10 mouse cellular contexts compared by ENCODE assay signal in the genomic region with DNA sequence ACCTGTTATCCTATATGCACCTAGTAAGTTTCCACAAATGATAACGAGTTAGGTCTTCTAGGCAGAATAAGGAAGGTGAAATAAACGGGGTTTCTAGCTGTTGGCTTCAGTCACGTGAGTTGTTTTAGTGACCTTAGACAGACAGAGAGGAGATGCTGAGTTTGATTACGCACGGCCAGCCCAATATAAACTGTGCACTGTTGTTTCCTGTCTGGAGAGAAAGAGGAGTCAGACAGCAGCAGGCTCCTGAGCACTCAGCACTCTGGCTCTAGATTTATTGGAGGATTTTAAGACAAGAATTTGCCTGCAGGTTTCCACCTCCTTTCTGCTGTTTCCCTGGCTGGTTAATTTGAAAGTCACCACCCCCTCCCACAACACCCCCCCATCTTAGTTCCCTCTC.
DNase-seq lines count a peak whose midpoint lies in the region; ATAC-seq and TF ChIP-seq lines count a peak whose summit lies in the region.
"Had no signal": no experiment of that assay in that cellular context is flagged by ENCODE, and none has a peak within 500 bp of the region (broad histone marks: within the 10 kb centered on the region; RNA-seq: fewer than 3 reads in every experiment).

No protein-coding gene starts in this region.

- H3K4me1 ChIP-seq in intestine, embryonic 14.5 days (replicated peaks; ENCODE audit: control insufficient read depth, insufficient read depth, low read length), result peaks cover 11% of the 10 kb centered on the region
- H3K4me1 ChIP-seq in intestine, postnatal 0 days (replicated peaks; ENCODE audit: control insufficient read depth, insufficient read depth, low read length), result no peaks in the 10 kb centered on the region
- H3K4me1 ChIP-seq in embryonic facial prominence, embryonic 12.5 days, result peaks cover 10% of the 10 kb centered on the region; the same call in 1 of the 2 replicates
- H3K4me1 ChIP-seq in limb, embryonic 13.5 days, result peaks cover 19% of the 10 kb centered on the region

- H3K9ac ChIP-seq in intestine, embryonic 14.5 days (ENCODE audit: low read length), result no peak overlapping the region
- H3K9ac ChIP-seq in intestine, postnatal 0 days (ENCODE audit: low read depth, low read length), result no peak overlapping the region
- no peak overlapping the region for H3K9ac ChIP-seq in embryonic facial prominence, embryonic 12.5 days
- no peak overlapping the region for H3K9ac ChIP-seq in limb, embryonic 13.5 days

- H3K27me3 ChIP-seq in intestine, embryonic 14.5 days (replicated peaks; ENCODE audit: control insufficient read depth, insufficient read depth, low read length), result no peaks in the 10 kb centered on the region
- H3K27me3 ChIP-seq in intestine, postnatal 0 days (replicated peaks; ENCODE audit: control insufficient read depth, insufficient read depth, low read length), result no peaks in the 10 kb centered on the region
- H3K27me3 ChIP-seq in embryonic facial prominence, embryonic 12.5 days, result no peaks in the 10 kb centered on the region
- H3K27me3 ChIP-seq in limb, embryonic 13.5 days, result no peaks in the 10 kb centered on the region

- H3K4me3 ChIP-seq in intestine, embryonic 14.5 days (ENCODE audit: low read depth, low read length), result no peak overlapping the region
- no peak overlapping the region for H3K4me3 ChIP-seq in intestine, postnatal 0 days (ENCODE audit: low read depth, low read length)
- no peak overlapping the region for H3K4me3 ChIP-seq in embryonic facial prominence, embryonic 12.5 days
- H3K4me3 ChIP-seq in limb, embryonic 13.5 days, result no peak overlapping the region
- H3K4me3 ChIP-seq: myocyte had no signal

- no peak for TF ChIP-seq CTCF in intestine, postnatal 0 days (IDR thresholded peaks at IDR 0.05; ENCODE audit: low read depth)

- peak overlapping the region; percentile 40 for H3K4me2 ChIP-seq in intestine, embryonic 14.5 days (ENCODE audit: low read length)
- H3K4me2 ChIP-seq in intestine, postnatal 0 days (replicated peaks; ENCODE audit: low read depth), result no peak overlapping the region
- H3K4me2 ChIP-seq in embryonic facial prominence, embryonic 12.5 days (replicated peaks), result peak overlapping the region; percentile 26; the same call in 1 of the 2 replicates
- peak overlapping the region; percentile 40 for H3K4me2 ChIP-seq in limb, embryonic 13.5 days (replicated peaks)
- H3K4me2 ChIP-seq: liver, embryonic 11.5 days had no signal

- no peak for ATAC-seq in intestine, embryonic 14.5 days (replicated peaks; ENCODE audit: low FRiP score, low TSS enrichment, low read depth)
- ATAC-seq in intestine, postnatal 0 days, result no peak
- ATAC-seq in embryonic facial prominence, embryonic 12.5 days (ENCODE audit: insufficient number of reproducible peaks, insufficient read depth, low FRiP score, low TSS enrichment), result no peak
- ATAC-seq in limb, embryonic 13.5 days (ENCODE audit: low FRiP score, low read depth), result no peak
- ATAC-seq in CD4-positive, CD25-positive, alpha-beta regulatory T cell, adult 4 months, result no peak

- no peaks in the 10 kb centered on the region for H3K9me3 ChIP-seq in intestine, embryonic 14.5 days (ENCODE audit: control insufficient read depth, low read length)
- no peaks in the 10 kb centered on the region for H3K9me3 ChIP-seq in intestine, postnatal 0 days (ENCODE audit: control insufficient read depth)
- no peaks in the 10 kb centered on the region for H3K9me3 ChIP-seq in embryonic facial prominence, embryonic 12.5 days
- H3K9me3 ChIP-seq in limb, embryonic 13.5 days, result no peaks in the 10 kb centered on the region

- 4% methylated on average over 5 of the region's 5 CpGs for WGBS in intestine, embryonic 14.5 days
- 9% methylated on average over 5 of the region's 5 CpGs for WGBS in intestine, postnatal 0 days
- WGBS in embryonic facial prominence, embryonic 12.5 days, result 18% methylated on average over 5 of the region's 5 CpGs
- WGBS in limb, embryonic 13.5 days, result 7% methylated on average over 5 of the region's 5 CpGs

- H3K27ac ChIP-seq in intestine, embryonic 14.5 days (ENCODE audit: low read depth), result peak overlapping the region; percentile 23; the same call in 1 of the 2 replicates
- H3K27ac ChIP-seq in intestine, postnatal 0 days (ENCODE audit: low read depth, low read length), result no peak overlapping the region
- H3K27ac ChIP-seq in embryonic facial prominence, embryonic 12.5 days, result no peak overlapping the region
- no peak overlapping the region for H3K27ac ChIP-seq in limb, embryonic 13.5 days

- H3K36me3 ChIP-seq in intestine, embryonic 14.5 days (ENCODE audit: control insufficient read depth, insufficient read depth, low read length), result no peaks in the 10 kb centered on the region
- H3K36me3 ChIP-seq in intestine, postnatal 0 days (ENCODE audit: control insufficient read depth, insufficient read depth), result no peaks in the 10 kb centered on the region
- H3K36me3 ChIP-seq in embryonic facial prominence, embryonic 12.5 days, result no peaks in the 10 kb centered on the region
- H3K36me3 ChIP-seq in limb, embryonic 13.5 days, result no peaks in the 10 kb centered on the region

- no peak for DNase-seq in intestine, embryonic 14.5 days (ENCODE audit: low spot score)
- peak; percentile 67 for DNase-seq in MN1 (ENCODE audit: low spot score)
- no peak for DNase-seq in adrenal gland, adult 2 months
- no peak for DNase-seq in thymus, postnatal 10 days (ENCODE audit: low spot score in 2 of 2)
